Mouse (Mus musculus): ENCODE data around the gene Cldn7.

The Cldn7 gene

GRCm38 (mm10) chr11:69932254-69932653 lies 32.3 kb upstream of the Cldn7 start:
- CTCF ChIA-PET: interaction anchor here (0.7 to 1.6 kb wide), 5 partner anchors 9 to 100 kb away, joined by 3 to 8 read pairs (median 5); partner anchors contain the start of gene Eif5a

GRCm38 (mm10) chr11:69933066-69933465 lies 31.5 kb upstream of the Cldn7 start:
- CTCF ChIA-PET: interaction anchor here (0.5 to 1.6 kb wide), 3 partner anchors 16 to 373 kb away, joined by 8 to 9 read pairs (median 8); no protein-coding TSS in a partner anchor

- CTCF ChIA-PET: interaction anchor here (0.5 to 2.0 kb wide), 6 partner anchors 13 to 204 kb away, joined by 3 to 20 read pairs (median 3); partner anchors contain the start of gene Tmem102
Measured at GRCm38 (mm10) chr11:69934169-69934568, 30.4 kb upstream of the Cldn7 start.

- CTCF ChIA-PET: interaction anchor here (0.6 to 2.0 kb wide), 3 partner anchors 12 to 142 kb away, joined by 3 to 20 read pairs (median 3); no protein-coding TSS in a partner anchor
Measured at GRCm38 (mm10) chr11:69934681-69935080, 29.9 kb upstream of the Cldn7 start.

- CTCF ChIA-PET: interaction anchor here (0.5 to 2.0 kb wide), 4 partner anchors 12 to 204 kb away, joined by 3 to 20 read pairs (median 5); no protein-coding TSS in a partner anchor
Measured at GRCm38 (mm10) chr11:69935137-69935879, 29.3 kb upstream of the Cldn7 start, which contains the start of gene Ybx2. Gene Ybx2, plus strand, starts transcription at chr11:69935796.

GRCm38 (mm10) chr11:69936156-69936555 lies 28.4 kb upstream of the Cldn7 start:
- CTCF ChIA-PET: interaction anchor here (0.5 to 0.6 kb wide), 2 partner anchors 15 to 205 kb away, joined by 3 to 7 read pairs; no protein-coding TSS in a partner anchor

GRCm38 (mm10) chr11:69936714-69937347 lies 27.7 kb upstream of the Cldn7 start:
- CTCF ChIA-PET: interaction anchor here (0.5 to 0.6 kb wide), 2 partner anchors 15 to 85 kb away, joined by 3 to 15 read pairs; no protein-coding TSS in a partner anchor

GRCm38 (mm10) chr11:69937385-69937784 lies 27.2 kb upstream of the Cldn7 start:
- CTCF ChIA-PET: interaction anchor here (0.5 kb wide), 1 partner anchor 84 kb away, joined by 15 read pairs; no protein-coding TSS in a partner anchor

- CTCF ChIA-PET: interaction anchor here (0.5 kb wide), 1 partner anchor 84 kb away, joined by 15 read pairs; no protein-coding TSS in a partner anchor
Measured at GRCm38 (mm10) chr11:69937834-69938233, 26.7 kb upstream of the Cldn7 start.

GRCm38 (mm10) chr11:69938401-69938979 lies 26.1 kb upstream of the Cldn7 start:
- CTCF ChIA-PET: no interaction called here

- CTCF ChIA-PET: no interaction called here
Measured at GRCm38 (mm10) chr11:69939181-69939580, 25.4 kb upstream of the Cldn7 start.

GRCm38 (mm10) chr11:69939731-69940130 lies 24.8 kb upstream of the Cldn7 start:
- CTCF ChIA-PET: no interaction called here

- CTCF ChIA-PET: no interaction called here
Measured at GRCm38 (mm10) chr11:69940962-69941361, 23.6 kb upstream of the Cldn7 start.

GRCm38 (mm10) chr11:69945216-69945615 lies 19.4 kb upstream of the Cldn7 start:
- CTCF ChIA-PET: no interaction called here

- CTCF ChIA-PET: interaction anchor here (1.0 to 1.7 kb wide), 2 partner anchors 12 to 17 kb away, joined by 3 to 20 read pairs; no protein-coding TSS in a partner anchor
Measured at GRCm38 (mm10) chr11:69945997-69946891, 18.3 kb upstream of the Cldn7 start.

- CTCF ChIA-PET: interaction anchor here (0.6 to 2.0 kb wide), 7 partner anchors 13 to 365 kb away, joined by 3 to 20 read pairs (median 3); partner anchors contain the start of genes Cldn7 and Kctd11
Measured at GRCm38 (mm10) chr11:69947337-69948065, 17.1 kb upstream of the Cldn7 start.

- CTCF ChIA-PET: interaction anchor here (0.5 to 2.0 kb wide), 6 partner anchors 16 to 195 kb away, joined by 3 to 8 read pairs (median 3); partner anchors contain the start of genes Cldn7 and Kctd11
Measured at GRCm38 (mm10) chr11:69948066-69948762, 16.4 kb upstream of the Cldn7 start, which contains the start of gene Slc2a4. Gene Slc2a4, minus strand, starts transcription at chr11:69948188.

GRCm38 (mm10) chr11:69948763-69949150 lies 15.8 kb upstream of the Cldn7 start:
- CTCF ChIA-PET: interaction anchor here (0.7 to 2.0 kb wide), 3 partner anchors 16 to 68 kb away, joined by 3 to 8 read pairs (median 7); partner anchors contain the start of gene Kctd11
